Mouse (Mus musculus) forebrain, embryonic 15.5 days (tissue): ENCODE measurements around the gene Proser3. TPM values are rescaled to one million over a fixed set of nuclear protein-coding genes. Genes with fewer than 3 reads are reported as not detected.
"Not testable (repeated sequence)": the region's sequence is repeated elsewhere in the genome, so short reads cannot be mapped to it uniquely, and the experiment has no call there.

Experiments used
- ATAC-seq: fragments of 200-750 bp; cut with Nextera tagmentation; replicated peaks from 2 replicates; pipeline ENCODE4 v1.8.0; 2017; ENCODE audit warnings: mild to moderate bottlenecking, moderate TSS enrichment, moderate library complexity
- H3K27ac ChIP-seq: fragments of 300-500 bp; sonication (generic); replicated peaks from 2 replicates; pipeline ENCODE4 v1.5.1; 2015; ENCODE audit warnings: mild to moderate bottlenecking, inconsistent platforms
- H3K27me3 ChIP-seq: fragments of 300-500 bp; sonication (generic); 2 replicates; pipeline ENCODE4 v1.6.1; 2015; ENCODE audit warnings: inconsistent platforms
- H3K36me3 ChIP-seq: fragments of 300-500 bp; sonication (generic); 2 replicates; pipeline ENCODE4 v1.6.1; 2015; ENCODE audit warnings: mild to moderate bottlenecking, inconsistent platforms
- H3K4me1 ChIP-seq: fragments of 300-500 bp; sonication (generic); 2 replicates; pipeline ENCODE4 v1.6.1; 2015; ENCODE audit warnings: inconsistent platforms
- H3K4me2 ChIP-seq: fragments of 300-500 bp; sonication (generic); replicated peaks from 2 replicates; pipeline ENCODE4 v1.6.1; 2015; ENCODE audit warnings: mild to moderate bottlenecking, inconsistent platforms
- H3K4me3 ChIP-seq: fragments of 300-500 bp; sonication (generic); 2 replicates; pipeline ENCODE4 v1.5.1; 2015; ENCODE audit warnings: mild to moderate bottlenecking, inconsistent platforms
- H3K9ac ChIP-seq: fragments of 300-500 bp; sonication (generic); replicated peaks from 2 replicates; pipeline ENCODE4 v1.6.1; 2015; ENCODE audit warnings: mild to moderate bottlenecking, inconsistent platforms
- H3K9me3 ChIP-seq: fragments of 300-500 bp; sonication (generic); 2 replicates; pipeline ENCODE4 v1.6.1; 2016; ENCODE audit warnings: inconsistent platforms
- WGBS: fragments of 180-500 bp; shearing (Covaris S2); methylation state at CpG from one replicate; pipeline ENCODE4 v1.1.7; 2015; ENCODE audit warnings: mixed read lengths; 5-methylcytosine and 5-hydroxymethylcytosine counted together
- polyA plus RNA-seq: library from polyadenylated mRNA; unstranded; fragments of >200 nt; fragmentation: Nextera tagmentation; extraction: Ambion mirVana; gene quantifications from 2 replicates; pipeline ENCODE4 v1.2.1, GENCODE M21; 2015

Proser3 gene
- polyA plus RNA-seq, 1 experiment from 2014 or later, result 12.3 TPM

- peaks cover 60% of the 10 kb centered on the region for H3K36me3 ChIP-seq
- no peaks in the 10 kb centered on the region for H3K27me3 ChIP-seq
- peaks cover 44% of the 10 kb centered on the region for H3K4me1 ChIP-seq
- H3K4me2 ChIP-seq, result peak overlapping the region; percentile 78
- no peaks in the 10 kb centered on the region for H3K9me3 ChIP-seq
- peak overlapping the region; percentile 94; the same call in 1 of the 2 replicates for H3K9ac ChIP-seq
- 84% methylated on average over 9 of the region's 9 CpGs for WGBS
- no peak overlapping the region for H3K4me3 ChIP-seq
- H3K27ac ChIP-seq, result no peak overlapping the region
- ATAC-seq, result no peak
Measured at GRCm38 (mm10) chr7:30531291-30531815, 20.7 kb downstream of the Proser3 start.

GRCm38 (mm10) chr7:30526981-30527380 lies 25.1 kb downstream of the Proser3 start:
- Histone ChIP-seq H3K9me3 (no peaks in the 10 kb centered on the region), H3K4me1 (peaks cover 18% of the 10 kb centered on the region), H3K36me3 (peaks cover 89% of the 10 kb centered on the region), H3K4me3 (no peak overlapping the region), H3K4me2 (no peak overlapping the region), H3K9ac (no peak overlapping the region), H3K27ac (no peak overlapping the region), H3K27me3 (no peaks in the 10 kb centered on the region)
- 82% methylated on average over 14 of the region's 14 CpGs for WGBS
- ATAC-seq, result no peak

GRCm38 (mm10) chr7:30526399-30526798 lies 25.7 kb downstream of the Proser3 start:
- Histone ChIP-seq H3K4me3 (no peak overlapping the region), H3K9me3 (no peaks in the 10 kb centered on the region), H3K27ac (no peak overlapping the region), H3K4me1 (peaks cover 12% of the 10 kb centered on the region), H3K4me2 (no peak overlapping the region), H3K27me3 (no peaks in the 10 kb centered on the region), H3K36me3 (peaks cover 83% of the 10 kb centered on the region), H3K9ac (0 out of 2 replicates have a peak overlapping the region, but pooled peaks have one; percentile 15)
- no peak for ATAC-seq
- WGBS, result 28% methylated on average over 17 of the region's 17 CpGs

GRCm38 (mm10) chr7:30525954-30526353 lies 26.1 kb downstream of the Proser3 start:
- 0 out of 2 replicates have a peak overlapping the region, but pooled peaks have one; percentile 15 for H3K9ac ChIP-seq
- no peak for ATAC-seq

GRCm38 (mm10) chr7:30524487-30524886 lies 27.6 kb downstream of the Proser3 start:
- no peak for ATAC-seq
- H3K4me2 ChIP-seq, result no peak overlapping the region
- peaks cover 65% of the 10 kb centered on the region for H3K36me3 ChIP-seq
- no peak overlapping the region for H3K4me3 ChIP-seq
- H3K9me3 ChIP-seq, result no peaks in the 10 kb centered on the region
- peaks cover 18% of the 10 kb centered on the region; the same call in 1 of the 2 replicates for H3K4me1 ChIP-seq
- H3K27me3 ChIP-seq, result no peaks in the 10 kb centered on the region
- no peak overlapping the region for H3K27ac ChIP-seq
- 86% methylated on average over 6 of the region's 6 CpGs for WGBS
- no peak overlapping the region for H3K9ac ChIP-seq

More at GRCm38 (mm10) chr7:30525954-30526353, 26.1 kb downstream of the Proser3 start:
- no peaks in the 10 kb centered on the region for H3K9me3 ChIP-seq
- no peaks in the 10 kb centered on the region for H3K27me3 ChIP-seq
- H3K36me3 ChIP-seq, result peaks cover 80% of the 10 kb centered on the region
- no peak overlapping the region for H3K4me2 ChIP-seq
- no peak overlapping the region for H3K4me3 ChIP-seq
- WGBS, result 41% methylated on average over 10 of the region's 10 CpGs
- H3K4me1 ChIP-seq, result 0 out of 2 replicates have a peak, but pooled peaks cover 11% of the 10 kb centered on the region
- no peak overlapping the region for H3K27ac ChIP-seq

GRCm38 (mm10) chr7:30522871-30523270 lies 29.2 kb downstream of the Proser3 start:
- ATAC-seq, result no peak
- Histone ChIP-seq H3K27ac (no peak overlapping the region), H3K4me1 (peaks cover 18% of the 10 kb centered on the region; the same call in 1 of the 2 replicates), H3K4me3 (no peak overlapping the region), H3K4me2 (no peak overlapping the region), H3K36me3 (peaks cover 49% of the 10 kb centered on the region), H3K9ac (no peak overlapping the region), H3K27me3 (no peaks in the 10 kb centered on the region), H3K9me3 (no peaks in the 10 kb centered on the region)
- 86% methylated on average over 10 of the region's 10 CpGs for WGBS

GRCm38 (mm10) chr7:30520856-30521255 lies 31.2 kb downstream of the Proser3 start:
- peaks cover 29% of the 10 kb centered on the region for H3K36me3 ChIP-seq
- H3K27me3 ChIP-seq, result no peaks in the 10 kb centered on the region
- H3K27ac ChIP-seq, result no peak overlapping the region
- H3K9ac ChIP-seq, result no peak overlapping the region
- no peak overlapping the region for H3K4me3 ChIP-seq
- ATAC-seq, result no peak
- H3K4me1 ChIP-seq, result peaks cover 10% of the 10 kb centered on the region; the same call in 1 of the 2 replicates
- 64% methylated on average over 5 of the region's 5 CpGs for WGBS
- H3K9me3 ChIP-seq, result no peaks in the 10 kb centered on the region
- no peak overlapping the region for H3K4me2 ChIP-seq

GRCm38 (mm10) chr7:30520396-30520795 lies 31.7 kb downstream of the Proser3 start:
- Histone ChIP-seq H3K27me3 (no peaks in the 10 kb centered on the region), H3K4me1 (peaks cover 10% of the 10 kb centered on the region; the same call in 1 of the 2 replicates), H3K9me3 (no peaks in the 10 kb centered on the region), H3K27ac (no peak overlapping the region), H3K9ac (no peak overlapping the region), H3K36me3 (peaks cover 24% of the 10 kb centered on the region), H3K4me2 (no peak overlapping the region), H3K4me3 (no peak overlapping the region)
- 61% methylated on average over 4 of the region's 4 CpGs for WGBS
- ATAC-seq, result 0 out of 2 replicates have a peak, but pooled peaks have one; percentile 18

GRCm38 (mm10) chr7:30518325-30518724 lies 33.8 kb downstream of the Proser3 start:
- no peak for ATAC-seq
- WGBS, result 46% methylated on average over 8 of the region's 8 CpGs
- no peak overlapping the region for H3K27ac ChIP-seq
- no peak overlapping the region for H3K9ac ChIP-seq
- peaks cover 6% of the 10 kb centered on the region for H3K36me3 ChIP-seq
- H3K4me1 ChIP-seq, result peaks cover 10% of the 10 kb centered on the region; the same call in 1 of the 2 replicates
- H3K9me3 ChIP-seq, result no peaks in the 10 kb centered on the region
- no peak overlapping the region for H3K4me2 ChIP-seq
- no peak overlapping the region for H3K4me3 ChIP-seq
- H3K27me3 ChIP-seq, result no peaks in the 10 kb centered on the region

- Histone ChIP-seq H3K36me3 (no peaks in the 10 kb centered on the region), H3K9me3 (no peaks in the 10 kb centered on the region), H3K4me2 (no peak overlapping the region), H3K4me1 (0 out of 2 replicates have a peak, but pooled peaks cover 2% of the 10 kb centered on the region), H3K4me3 (no peak overlapping the region), H3K9ac (no peak overlapping the region), H3K27ac (no peak overlapping the region), H3K27me3 (no peaks in the 10 kb centered on the region)
- WGBS, result 60% methylated on average over 24 of the region's 24 CpGs
- no peak for ATAC-seq
Measured at GRCm38 (mm10) chr7:30515003-30515760, 36.9 kb downstream of the Proser3 start.

- no peak overlapping the region for H3K4me3 ChIP-seq
- no peak for ATAC-seq
- no peak overlapping the region for H3K27ac ChIP-seq
- no peak overlapping the region for H3K4me2 ChIP-seq
- no peaks in the 10 kb centered on the region for H3K36me3 ChIP-seq
- no peaks in the 10 kb centered on the region for H3K9me3 ChIP-seq
- H3K4me1 ChIP-seq, result no peaks in the 10 kb centered on the region
- 80% methylated on average over 4 of the region's 4 CpGs for WGBS
- no peaks in the 10 kb centered on the region for H3K27me3 ChIP-seq
- H3K9ac ChIP-seq, result no peak overlapping the region
Measured at GRCm38 (mm10) chr7:30508061-30508460, 44.0 kb downstream of the Proser3 start.

- H3K9ac ChIP-seq, H3K9me3 ChIP-seq, H3K36me3 ChIP-seq, H3K4me1 ChIP-seq, ATAC-seq, H3K27ac ChIP-seq, H3K4me2 ChIP-seq, H3K27me3 ChIP-seq, H3K4me3 ChIP-seq: not testable (repeated sequence)
- WGBS, result 61% methylated on average over 5 of the region's 5 CpGs
Measured at GRCm38 (mm10) chr7:30501159-30501558, 50.9 kb downstream of the Proser3 start.
